Mouse (Mus musculus): ENCODE measurements around the gene Olfr806. TPM values are rescaled to one million over a fixed set of nuclear protein-coding genes. Genes with fewer than 3 reads are reported as not detected.

Gene Olfr806
- not detected in 2 replicates for total RNA-seq (2014; fragmentation: Nextera tagmentation)
- total RNA-seq (2017) = not detected in 2 replicates

DNA sequence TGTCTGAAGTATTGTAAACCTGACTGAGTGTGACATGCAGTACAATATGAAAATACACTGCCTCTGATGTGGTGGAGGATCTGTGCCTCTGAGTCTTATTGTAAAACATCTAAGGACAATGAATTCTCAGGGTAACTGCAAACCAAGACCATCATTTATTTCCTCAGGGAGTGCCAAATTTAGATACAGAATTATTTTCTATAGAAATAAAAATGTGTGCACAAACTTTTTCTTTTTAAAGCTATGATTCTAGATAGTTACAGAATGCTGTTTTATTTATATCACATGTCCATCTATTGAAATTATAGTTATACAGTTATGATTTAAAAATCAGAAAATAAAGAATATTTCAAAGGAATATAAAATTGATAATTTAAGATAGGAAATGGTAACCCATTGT, at the start of gene Olfr806:
Gene Olfr806 (minus strand): TSS at position 101 of the 400 bp plus-strand sequence.
- ATAC-seq (replicated peaks; ENCODE audit: poor library complexity, severe bottlenecking) = no peak

DNA sequence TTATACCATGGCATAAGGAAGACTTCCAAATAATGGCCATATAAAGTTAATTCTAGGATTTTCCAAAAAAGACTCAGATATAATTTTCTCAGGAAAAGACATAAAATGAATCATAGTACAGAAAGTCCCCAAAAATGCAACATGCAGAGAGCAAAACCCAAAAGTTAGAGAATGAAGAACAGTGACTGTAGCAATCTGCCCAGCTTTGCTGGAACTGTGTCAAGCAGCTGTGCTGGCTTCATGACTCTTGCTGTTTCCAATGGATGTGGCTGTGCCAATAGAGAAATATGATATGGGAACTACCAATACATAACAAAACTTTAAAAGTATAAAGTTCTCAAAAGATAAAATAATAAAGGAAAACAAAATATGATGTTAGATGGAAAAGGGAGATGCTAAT, 36.4 kb upstream of the Olfr806 start:
- no peak for ATAC-seq (replicated peaks; ENCODE audit: poor library complexity, severe bottlenecking)

GRCm38 (mm10) chr10:129774338-129774737, 32.6 kb upstream of the Olfr806 start, which contains the start of gene Olfr809:
Gene Olfr809 (plus strand): TSS chr10:129774638.
- no peak for ATAC-seq (replicated peaks; ENCODE audit: poor library complexity, severe bottlenecking)

DNA sequence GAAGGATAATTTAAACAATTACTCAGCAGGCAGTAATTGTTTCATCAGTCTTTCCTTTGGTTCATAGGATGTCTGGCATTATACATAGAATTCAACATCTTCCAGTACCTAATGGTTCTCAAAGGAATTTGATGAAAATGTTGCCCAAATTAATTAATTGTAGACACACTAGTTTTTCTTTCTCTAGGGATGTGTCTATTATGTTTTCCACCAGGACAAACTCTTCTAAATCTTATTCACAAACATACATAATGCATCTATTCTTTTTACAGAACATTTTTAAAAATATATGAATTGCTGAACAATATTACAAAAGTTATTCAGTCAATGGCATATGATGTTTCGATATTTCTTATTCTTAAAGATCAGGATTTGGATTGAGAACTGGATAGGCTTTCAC, 23.5 kb upstream of the Olfr806 start, which contains the start of gene Olfr808:
Gene Olfr808 (plus strand): TSS at position 301 of the 400 bp plus-strand sequence.
- no peak for ATAC-seq (replicated peaks; ENCODE audit: poor library complexity, severe bottlenecking)

DNA sequence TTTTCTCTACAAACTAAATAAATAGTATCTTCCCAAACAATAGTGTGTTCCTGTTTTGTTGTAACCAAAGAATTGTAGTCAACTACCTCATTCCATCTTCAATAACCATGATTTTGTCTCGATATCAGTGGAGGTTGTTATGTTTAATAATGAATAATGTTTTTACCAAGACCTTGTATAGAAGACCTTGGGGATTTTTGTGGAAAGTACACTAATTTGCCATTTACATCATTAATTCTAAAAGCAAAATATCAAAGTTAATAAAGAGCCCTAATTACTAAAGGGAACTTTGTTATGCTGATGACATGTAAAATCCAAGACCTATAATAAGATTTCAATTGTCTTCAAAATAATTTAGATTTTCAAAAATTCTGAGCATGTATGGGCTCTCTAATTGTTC, 16.0 kb upstream of the Olfr806 start, which contains the start of gene Olfr807:
Gene Olfr807 (minus strand): TSS at position 101 of the 400 bp plus-strand sequence.
- no peak for ATAC-seq (replicated peaks; ENCODE audit: poor library complexity, severe bottlenecking)

DNA sequence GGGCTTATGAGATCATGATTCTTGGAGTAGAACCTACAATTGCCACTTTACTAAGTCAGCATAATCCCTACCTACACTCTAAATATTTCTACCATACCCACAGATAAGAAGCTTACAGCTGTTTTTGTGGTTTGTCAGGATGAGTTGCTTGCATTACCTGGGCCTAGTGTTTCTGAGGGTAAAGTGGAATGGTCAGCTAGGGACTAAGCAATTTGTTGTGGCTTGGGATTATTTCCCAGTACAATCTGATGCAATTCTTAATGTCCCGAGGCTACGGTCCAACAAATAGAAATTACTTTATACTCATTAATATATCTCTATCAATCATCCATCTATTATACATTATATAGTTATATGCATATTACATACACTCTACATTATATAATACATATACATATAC, 12.4 kb downstream of the Olfr806 start, which contains the start of gene Olfr805:
Gene Olfr805 (minus strand): TSS at position 101 of the 400 bp plus-strand sequence.
- ATAC-seq (replicated peaks; ENCODE audit: poor library complexity, severe bottlenecking) = no peak

- ATAC-seq (replicated peaks; ENCODE audit: poor library complexity, severe bottlenecking) = no peak
Measured at GRCm38 (mm10) chr10:129702910-129703309, 38.8 kb downstream of the Olfr806 start, which contains the start of gene Olfr804. Gene Olfr804 (plus strand): TSS chr10:129703210.

DNA sequence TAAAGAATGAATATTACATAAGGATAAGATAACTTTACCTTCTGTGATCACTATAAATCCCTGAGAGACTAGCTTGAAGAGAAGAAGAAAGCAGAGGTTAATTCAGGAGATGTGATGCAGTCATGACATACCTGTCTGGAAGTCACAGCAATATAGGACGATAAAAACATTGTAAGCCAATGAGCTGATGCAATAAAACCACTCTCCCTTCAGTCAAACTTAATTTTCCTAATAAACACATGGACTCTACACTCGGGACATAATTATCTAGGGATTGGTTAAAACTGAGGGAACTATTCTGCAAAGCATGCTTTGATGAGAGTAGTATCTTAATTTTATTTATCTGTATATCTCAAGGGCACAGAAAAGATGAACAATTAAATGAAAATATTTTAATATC, 47.5 kb downstream of the Olfr806 start, which contains the start of gene Olfr803:
Gene Olfr803 (minus strand): TSS at position 101 of the 400 bp plus-strand sequence.
- ATAC-seq (replicated peaks; ENCODE audit: poor library complexity, severe bottlenecking) = no peak

DNA sequence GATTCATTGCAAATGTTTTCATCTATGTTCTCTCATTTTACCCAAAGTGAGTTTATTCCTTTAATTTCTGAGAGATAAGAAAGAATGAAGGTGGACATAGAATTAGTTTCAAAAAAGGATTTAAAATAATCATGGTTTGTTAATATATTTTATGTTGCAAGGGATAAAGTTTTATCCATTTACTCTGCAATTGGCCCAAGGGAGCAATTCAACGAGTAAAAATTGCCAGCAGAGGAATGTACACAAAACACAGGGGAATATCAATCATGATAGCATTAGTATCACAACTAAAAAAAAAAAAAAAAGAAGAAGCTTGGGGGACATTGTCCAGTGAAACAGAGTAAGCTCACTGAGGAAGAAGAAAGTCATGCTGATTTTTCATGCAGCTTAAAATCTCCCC, 53.7 kb downstream of the Olfr806 start, which contains the start of gene Olfr802:
Gene Olfr802 (minus strand): TSS at position 101 of the 400 bp plus-strand sequence.
- ATAC-seq (replicated peaks; ENCODE audit: poor library complexity, severe bottlenecking) = no peak

Other genes with a start within 250 kb of the Olfr806 start
- gene Olfr790, start 243.4 kb downstream of the Olfr806 start, total RNA-seq (2014; fragmentation: Nextera tagmentation) = not detected in 2 replicates
- gene Olfr790, start 243.4 kb downstream of the Olfr806 start, total RNA-seq (2017) = not detected in 2 replicates
- not detected in 2 replicates for gene Olfr791, start 220.1 kb downstream of the Olfr806 start, total RNA-seq (2014; fragmentation: Nextera tagmentation)
- not detected in 2 replicates for gene Olfr791, start 220.1 kb downstream of the Olfr806 start, total RNA-seq (2017)
- not detected in 2 replicates for gene Olfr792, start 202.8 kb downstream of the Olfr806 start, total RNA-seq (2014; fragmentation: Nextera tagmentation)
- gene Olfr792, start 202.8 kb downstream of the Olfr806 start, total RNA-seq (2017) = not detected in 2 replicates
- gene Olfr794, start 174.3 kb downstream of the Olfr806 start, total RNA-seq (2014; fragmentation: Nextera tagmentation) = not detected in 2 replicates
- not detected in 2 replicates for gene Olfr794, start 174.3 kb downstream of the Olfr806 start, total RNA-seq (2017)
- gene Olfr796, start 129.4 kb downstream of the Olfr806 start, total RNA-seq (2014; fragmentation: Nextera tagmentation) = not detected in 2 replicates
- not detected in 2 replicates for gene Olfr796, start 129.4 kb downstream of the Olfr806 start, total RNA-seq (2017)
- not detected in 2 replicates for gene Olfr798, start 114.0 kb downstream of the Olfr806 start, total RNA-seq (2014; fragmentation: Nextera tagmentation)
- gene Olfr798, start 114.0 kb downstream of the Olfr806 start, total RNA-seq (2017) = not detected in 2 replicates
- gene Olfr799, start 104.4 kb downstream of the Olfr806 start, total RNA-seq (2014; fragmentation: Nextera tagmentation) = not detected in 2 replicates
- gene Olfr799, start 104.4 kb downstream of the Olfr806 start, total RNA-seq (2017) = not detected in 2 replicates
- gene Olfr800, start 84.2 kb downstream of the Olfr806 start, total RNA-seq (2014; fragmentation: Nextera tagmentation) = not detected in 2 replicates
- not detected in 2 replicates for gene Olfr800, start 84.2 kb downstream of the Olfr806 start, total RNA-seq (2017)
- gene Olfr801, start 68.1 kb downstream of the Olfr806 start, total RNA-seq (2014; fragmentation: Nextera tagmentation) = not detected in 2 replicates
- not detected in 2 replicates for gene Olfr801, start 68.1 kb downstream of the Olfr806 start, total RNA-seq (2017)
- not detected in 2 replicates for gene Olfr802, start 53.8 kb downstream of the Olfr806 start, total RNA-seq (2014; fragmentation: Nextera tagmentation)
- not detected in 2 replicates for gene Olfr802, start 53.8 kb downstream of the Olfr806 start, total RNA-seq (2017)
- gene Olfr803, start 47.6 kb downstream of the Olfr806 start, total RNA-seq (2014; fragmentation: Nextera tagmentation) = not detected in 2 replicates
- not detected in 2 replicates for gene Olfr803, start 47.6 kb downstream of the Olfr806 start, total RNA-seq (2017)
- gene Olfr804, start 38.7 kb downstream of the Olfr806 start, total RNA-seq (2014; fragmentation: Nextera tagmentation) = not detected in 2 replicates
- not detected in 2 replicates for gene Olfr804, start 38.7 kb downstream of the Olfr806 start, total RNA-seq (2017)
- not detected in 2 replicates for gene Olfr805, start 12.5 kb downstream of the Olfr806 start, total RNA-seq (2014; fragmentation: Nextera tagmentation)
- gene Olfr805, start 12.5 kb downstream of the Olfr806 start, total RNA-seq (2017) = not detected in 2 replicates
- gene Olfr807, start 15.9 kb upstream of the Olfr806 start, total RNA-seq (2014; fragmentation: Nextera tagmentation) = not detected in 2 replicates
- gene Olfr807, start 15.9 kb upstream of the Olfr806 start, total RNA-seq (2017) = not detected in 2 replicates
- gene Olfr808, start 23.6 kb upstream of the Olfr806 start, total RNA-seq (2014; fragmentation: Nextera tagmentation) = not detected in 2 replicates
- not detected in 2 replicates for gene Olfr808, start 23.6 kb upstream of the Olfr806 start, total RNA-seq (2017)
- not detected in 2 replicates for gene Olfr809, start 32.7 kb upstream of the Olfr806 start, total RNA-seq (2014; fragmentation: Nextera tagmentation)
- not detected in 2 replicates for gene Olfr809, start 32.7 kb upstream of the Olfr806 start, total RNA-seq (2017)
- gene Olfr810, start 53.0 kb upstream of the Olfr806 start, total RNA-seq (2014; fragmentation: Nextera tagmentation) = not detected in 2 replicates
- not detected in 2 replicates for gene Olfr810, start 53.0 kb upstream of the Olfr806 start, total RNA-seq (2017)
- gene Olfr811, start 62.5 kb upstream of the Olfr806 start, total RNA-seq (2014; fragmentation: Nextera tagmentation) = not detected in 2 replicates
- gene Olfr811, start 62.5 kb upstream of the Olfr806 start, total RNA-seq (2017) = not detected in 2 replicates
- gene Olfr812, start 104.2 kb upstream of the Olfr806 start, total RNA-seq (2014; fragmentation: Nextera tagmentation) = not detected in 2 replicates
- gene Olfr812, start 104.2 kb upstream of the Olfr806 start, total RNA-seq (2017) = not detected in 2 replicates
- not detected in 2 replicates for gene Olfr813, start 113.4 kb upstream of the Olfr806 start, total RNA-seq (2014; fragmentation: Nextera tagmentation)
- gene Olfr813, start 113.4 kb upstream of the Olfr806 start, total RNA-seq (2017) = not detected in 2 replicates
- not detected in 2 replicates for gene Olfr814, start 137.9 kb upstream of the Olfr806 start, total RNA-seq (2014; fragmentation: Nextera tagmentation)
- gene Olfr814, start 137.9 kb upstream of the Olfr806 start, total RNA-seq (2017) = not detected in 2 replicates
- not detected in 2 replicates for gene Olfr815, start 163.9 kb upstream of the Olfr806 start, total RNA-seq (2014; fragmentation: Nextera tagmentation)
- not detected in 2 replicates for gene Olfr815, start 163.9 kb upstream of the Olfr806 start, total RNA-seq (2017)
- not detected in 2 replicates for gene Olfr816, start 173.7 kb upstream of the Olfr806 start, total RNA-seq (2014; fragmentation: Nextera tagmentation)
- not detected in 2 replicates for gene Olfr816, start 173.7 kb upstream of the Olfr806 start, total RNA-seq (2017)
- not detected in 2 replicates for gene Olfr818, start 207.2 kb upstream of the Olfr806 start, total RNA-seq (2014; fragmentation: Nextera tagmentation)
- gene Olfr818, start 207.2 kb upstream of the Olfr806 start, total RNA-seq (2017) = not detected in 2 replicates
- gene Olfr819, start 225.3 kb upstream of the Olfr806 start, total RNA-seq (2014; fragmentation: Nextera tagmentation) = not detected in 2 replicates
- gene Olfr819, start 225.3 kb upstream of the Olfr806 start, total RNA-seq (2017) = not detected in 2 replicates
- not detected in 2 replicates for gene Olfr247, start 234.2 kb upstream of the Olfr806 start, total RNA-seq (2014; fragmentation: Nextera tagmentation)
- gene Olfr247, start 234.2 kb upstream of the Olfr806 start, total RNA-seq (2017) = not detected in 2 replicates
- not detected in 2 replicates for gene Gm10310, start 243.1 kb upstream of the Olfr806 start, total RNA-seq (2014; fragmentation: Nextera tagmentation)
- not detected in 2 replicates for gene Gm10310, start 243.1 kb upstream of the Olfr806 start, total RNA-seq (2017)

Data from granulocyte monocyte progenitor cell, adult 5-6 weeks (primary cell).